Mouse (Mus musculus) spleen, postnatal 14 days (tissue): ENCODE measurements around the gene Nf1.
"Not testable (repeated sequence)": the region's sequence is repeated elsewhere in the genome, so short reads cannot be mapped to it uniquely, and the experiment has no call there.

Experiments
- DNase-seq, 2 experiments: peaks; one replicate each; pipeline ENCODE4 v3.0.0; 2021 to 2022; ENCODE audit warnings: low spot score in 2 of 2

Gene Nf1

GRCm38 (mm10) chr11:79339234-79339807 lies at the start of gene Nf1:
Nf1 (plus strand) TSS chr11:79339693.
- peak; percentile 78 for DNase-seq

DNA sequence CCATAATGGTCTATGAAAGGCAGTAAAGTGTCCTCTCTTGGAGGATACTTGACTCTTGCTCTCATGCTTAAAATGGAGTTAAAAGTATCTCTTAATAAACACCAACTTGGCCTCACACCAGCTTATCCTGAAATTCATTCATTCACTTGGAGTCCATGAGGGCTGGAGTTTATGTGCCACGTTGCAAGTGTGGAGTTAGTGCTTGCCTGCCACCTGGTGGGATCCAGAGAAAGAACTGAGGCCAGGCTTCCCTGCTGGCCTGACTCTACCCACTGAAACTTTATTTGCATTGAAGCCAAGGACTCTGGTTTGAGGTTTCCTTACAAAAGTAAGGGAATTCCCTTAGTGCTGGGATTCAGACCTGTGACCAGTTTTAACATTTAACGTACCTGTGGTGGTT lies 49.0 kb upstream of the Nf1 start:
- no peak for DNase-seq

GRCm38 (mm10) chr11:79291651-79292050 lies 47.8 kb upstream of the Nf1 start:
- no peak for DNase-seq

DNA sequence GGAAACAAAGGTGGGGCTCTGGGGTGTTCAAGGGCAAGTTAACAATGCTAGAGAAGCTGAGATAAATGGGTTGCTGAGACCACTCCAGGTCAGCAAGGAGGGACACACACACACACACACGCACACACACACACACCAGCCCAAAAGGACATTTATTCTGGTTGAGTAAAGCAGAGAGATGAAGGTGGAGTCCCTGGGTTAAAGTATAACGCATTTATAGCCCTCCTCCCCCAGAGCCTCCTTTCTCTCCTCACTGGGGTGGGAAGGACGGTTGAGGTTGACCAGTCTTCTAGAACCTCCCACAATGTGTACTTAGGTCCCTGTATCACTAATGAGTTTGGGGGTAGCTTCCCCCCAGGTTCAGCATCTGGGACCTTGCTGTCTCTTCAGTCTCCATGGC lies 47.4 kb upstream of the Nf1 start:
- DNase-seq: no peak

- no peak for DNase-seq
Measured at GRCm38 (mm10) chr11:79293025-79293424, 46.5 kb upstream of the Nf1 start.

- DNase-seq: no peak
Measured at GRCm38 (mm10) chr11:79293971-79294370, 45.5 kb upstream of the Nf1 start.

DNA sequence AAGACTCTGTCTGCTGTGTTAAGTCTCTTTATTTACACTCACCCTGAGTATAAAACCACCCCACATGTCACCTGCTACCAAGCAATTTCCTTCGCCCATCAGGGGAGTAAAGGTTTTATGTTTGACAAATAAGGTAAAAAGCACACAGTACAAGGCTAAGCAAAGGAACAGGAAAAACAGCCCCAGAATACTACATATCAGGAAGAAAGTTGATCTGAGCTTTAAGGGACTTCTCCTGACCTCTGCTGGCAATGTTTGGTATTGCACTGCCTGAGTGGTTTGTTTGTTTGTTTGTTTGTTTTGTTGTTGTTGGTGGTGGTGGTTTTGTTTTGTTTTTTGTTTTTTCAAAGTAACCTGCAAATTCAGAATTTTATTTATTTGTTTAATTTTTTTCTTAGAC lies 43.3 kb upstream of the Nf1 start:
- peak in 1 of 2 experiments; percentile 21 for DNase-seq

DNA sequence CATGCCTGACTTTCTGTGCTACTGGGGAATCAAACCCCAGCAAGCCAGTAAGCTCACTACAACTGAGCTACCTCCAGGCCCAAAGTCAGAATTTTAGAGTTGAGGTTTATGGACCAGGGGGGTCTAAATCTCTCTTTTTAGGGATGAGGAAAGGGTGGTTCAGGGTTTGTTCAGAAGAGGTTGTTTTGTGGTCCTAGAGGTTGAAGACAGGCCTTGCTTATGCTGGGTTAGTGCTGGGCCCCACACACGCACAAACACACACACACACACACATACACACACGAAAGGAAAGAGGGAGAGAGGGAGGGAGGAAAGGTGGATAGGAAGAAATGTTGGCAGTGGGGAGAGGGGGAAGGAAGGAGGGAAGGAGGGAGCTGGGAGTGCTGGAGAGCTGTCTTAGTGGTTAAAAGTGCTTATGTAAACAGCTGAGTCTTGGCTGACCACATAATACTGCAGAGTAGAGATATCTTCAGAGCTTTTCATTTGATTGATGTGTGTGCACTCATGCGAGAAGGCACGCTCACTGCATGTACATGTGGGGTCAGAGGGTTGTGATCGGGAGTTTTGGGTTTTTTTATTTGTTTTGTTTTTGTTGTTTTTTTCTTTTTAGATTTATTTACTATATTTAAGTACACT lies 42.5 kb upstream of the Nf1 start, which contains the start of gene Gm9964:
TSS of gene Gm9964 (minus strand) at position 51 of the 636 bp plus-strand sequence.
- DNase-seq: no peak

GRCm38 (mm10) chr11:79299719-79300431 lies 39.6 kb upstream of the Nf1 start:
- no peak for DNase-seq

GRCm38 (mm10) chr11:79303109-79303508 lies 36.4 kb upstream of the Nf1 start:
- DNase-seq: no peak

- DNase-seq: not testable (repeated sequence)
Measured at GRCm38 (mm10) chr11:79304245-79304644, 35.2 kb upstream of the Nf1 start.

DNA sequence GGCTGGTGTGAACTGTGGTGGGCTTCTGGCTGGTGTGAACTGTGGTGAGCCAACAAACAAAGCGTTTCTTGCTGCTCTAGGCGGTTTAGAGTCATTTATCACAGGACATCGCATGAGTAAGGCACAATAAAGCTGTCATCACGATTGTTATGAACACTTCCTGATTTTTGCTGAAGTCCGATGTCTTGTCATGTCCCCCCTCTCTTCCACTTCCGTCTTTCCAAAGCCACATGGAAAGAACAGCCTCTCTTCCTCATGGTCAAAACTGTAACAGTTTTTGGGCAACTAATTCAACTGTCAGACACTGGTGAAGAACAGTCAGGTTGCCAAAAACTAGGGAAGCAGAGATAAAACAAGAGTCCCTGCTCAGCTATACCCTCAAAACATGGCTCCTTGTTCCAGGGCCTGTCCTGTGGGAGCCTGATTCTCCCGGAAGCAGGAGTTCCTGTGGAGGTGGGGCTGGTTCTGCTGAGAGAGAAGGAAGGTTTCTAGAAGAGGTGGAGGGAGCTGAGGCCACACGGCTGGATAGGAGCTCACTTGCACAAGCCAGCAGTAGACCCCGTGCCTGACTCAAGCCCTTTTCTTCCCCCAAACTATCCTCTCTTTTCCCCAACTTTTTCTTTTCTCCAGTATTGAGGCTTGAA lies 33.7 kb upstream of the Nf1 start:
- DNase-seq: no peak

- no peak for DNase-seq
Measured at GRCm38 (mm10) chr11:79306510-79306909, 33.0 kb upstream of the Nf1 start.

DNA sequence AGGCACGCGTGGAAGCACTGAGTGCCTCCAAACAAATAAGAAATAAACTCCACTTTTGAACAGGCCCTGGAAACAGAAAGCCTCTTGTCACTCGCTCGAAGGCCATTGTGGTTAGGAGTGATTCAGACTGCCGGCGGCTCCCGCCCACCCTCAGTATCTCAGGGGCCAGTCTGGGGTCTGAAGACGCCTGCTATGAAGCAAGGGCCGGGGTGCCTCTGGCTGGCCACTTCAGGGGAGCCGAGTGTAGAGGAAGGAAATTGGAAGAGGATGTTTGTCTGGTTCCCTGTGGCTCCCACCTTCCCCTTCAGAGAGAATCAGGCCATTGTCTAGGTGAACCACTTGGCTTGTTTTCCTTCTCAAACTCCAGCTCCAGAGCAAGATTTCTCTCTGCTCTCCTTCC lies 32.5 kb upstream of the Nf1 start:
- DNase-seq: no peak

DNA sequence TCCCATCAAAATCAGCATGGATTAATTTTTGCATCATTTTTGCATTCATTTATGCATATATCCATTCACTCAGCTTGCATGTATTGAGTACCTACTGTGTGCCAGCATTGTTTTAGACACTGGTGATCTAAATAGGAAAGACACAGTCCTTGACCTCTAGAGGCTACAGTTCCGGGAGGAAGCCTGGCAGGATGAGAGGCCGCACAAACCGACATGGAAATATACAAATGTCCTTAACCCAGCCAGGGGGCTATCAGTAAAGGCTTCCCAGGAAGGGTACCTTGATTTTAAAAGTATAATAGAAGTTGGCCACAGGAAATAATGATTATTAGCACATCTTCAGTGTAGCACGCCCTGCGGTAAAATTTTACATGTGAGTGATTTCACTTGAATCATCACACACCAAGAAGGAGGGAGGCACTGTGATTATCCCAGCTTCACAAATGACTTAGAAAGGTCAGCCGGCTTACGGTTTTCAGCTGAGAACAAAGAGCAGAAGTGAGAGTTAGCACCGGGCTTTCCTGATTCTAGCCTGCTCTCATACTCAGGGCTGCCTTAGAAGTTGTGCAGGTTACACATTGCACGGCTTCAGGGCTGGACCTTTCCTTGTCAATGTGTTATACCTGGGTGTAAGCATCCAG lies 31.8 kb upstream of the Nf1 start:
- no peak for DNase-seq

DNA sequence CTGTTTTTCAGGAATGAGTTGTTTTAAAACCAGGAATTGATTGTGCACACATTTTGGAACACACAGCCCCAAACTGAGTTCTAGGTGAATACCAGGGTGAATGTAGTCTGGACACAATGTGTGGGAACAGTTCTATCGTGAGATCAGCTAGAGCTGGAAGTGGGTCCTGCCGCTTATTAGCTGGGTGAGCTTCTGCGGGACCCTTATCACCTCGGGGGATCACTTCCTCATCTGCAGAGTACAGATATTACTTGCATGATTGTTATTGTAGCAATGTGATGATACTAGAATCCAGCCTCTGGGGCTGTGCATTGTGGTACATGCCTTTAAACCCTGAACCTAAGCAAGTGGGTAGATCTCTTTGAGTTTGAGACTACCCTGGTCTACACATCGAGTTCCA lies 29.0 kb upstream of the Nf1 start:
- DNase-seq: no peak

- no peak for DNase-seq
Measured at GRCm38 (mm10) chr11:79316807-79317345, 22.6 kb upstream of the Nf1 start.

DNA sequence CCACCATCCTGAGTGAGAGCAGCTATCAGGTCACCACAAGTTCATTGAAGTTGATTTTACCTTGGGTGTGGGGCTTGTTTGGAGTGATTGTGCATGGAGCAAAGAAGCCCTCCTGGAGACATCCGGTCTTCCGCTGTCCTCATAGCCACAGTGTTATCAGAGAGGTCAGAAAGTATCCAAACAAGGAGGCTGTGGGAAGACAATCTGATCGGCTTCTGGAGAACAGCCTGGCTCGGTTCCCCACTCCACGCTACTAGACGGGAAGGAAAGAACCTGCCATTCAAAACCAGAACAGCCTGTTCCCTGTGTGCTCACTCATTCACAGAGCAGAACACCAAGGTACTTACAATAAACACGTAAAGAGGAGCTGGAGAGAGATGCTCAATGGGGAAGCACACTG lies 19.7 kb upstream of the Nf1 start:
- DNase-seq: no peak

GRCm38 (mm10) chr11:79323985-79324685 lies 15.4 kb upstream of the Nf1 start:
- no peak for DNase-seq

DNA sequence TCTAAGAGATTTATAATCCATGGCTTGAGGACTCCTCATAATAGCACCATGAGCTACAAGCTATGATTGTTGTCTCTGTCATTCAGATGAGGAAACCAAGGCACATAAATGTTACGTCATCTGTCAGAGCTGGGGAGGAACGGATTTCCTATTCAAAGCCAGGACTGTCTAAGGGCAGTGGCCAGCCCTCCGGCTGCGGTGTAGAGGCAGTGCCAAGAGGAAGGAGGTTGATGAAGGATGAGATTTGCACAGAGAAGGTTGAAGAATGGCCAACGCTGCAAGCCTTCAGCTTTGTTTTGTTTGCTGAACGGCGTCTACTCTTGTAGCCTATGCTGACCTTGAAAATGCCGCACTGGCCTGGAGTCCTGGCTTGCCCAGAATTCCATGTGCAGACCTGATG lies 13.8 kb upstream of the Nf1 start:
- DNase-seq: no peak

GRCm38 (mm10) chr11:79327106-79327505 lies 12.4 kb upstream of the Nf1 start:
- DNase-seq: no peak
